Mouse (Mus musculus) small intestine, adult 2 months (tissue): ENCODE results near the gene Sema6c.

Source experiments
- CTCF ChIP-seq: fragments of 200-500 bp; IDR thresholded peaks from 2 replicates; pipeline ENCODE4 v1.5.1; 2012; ENCODE audit warnings: low read depth, mild to moderate bottlenecking, control low read depth, inconsistent platforms, low read length, moderate library complexity, mixed read lengths; ENCODE audit not compliant: insufficient replicate concordance, insufficient read length; ENCODE audit errors: extremely low read depth
- POLR2A ChIP-seq: fragments of 200-500 bp; IDR thresholded peaks from 2 replicates; pipeline ENCODE4 v1.6.1; 2012; ENCODE audit warnings: low read depth, mild to moderate bottlenecking, control low read depth, inconsistent platforms, low read length, moderate library complexity

DNA sequence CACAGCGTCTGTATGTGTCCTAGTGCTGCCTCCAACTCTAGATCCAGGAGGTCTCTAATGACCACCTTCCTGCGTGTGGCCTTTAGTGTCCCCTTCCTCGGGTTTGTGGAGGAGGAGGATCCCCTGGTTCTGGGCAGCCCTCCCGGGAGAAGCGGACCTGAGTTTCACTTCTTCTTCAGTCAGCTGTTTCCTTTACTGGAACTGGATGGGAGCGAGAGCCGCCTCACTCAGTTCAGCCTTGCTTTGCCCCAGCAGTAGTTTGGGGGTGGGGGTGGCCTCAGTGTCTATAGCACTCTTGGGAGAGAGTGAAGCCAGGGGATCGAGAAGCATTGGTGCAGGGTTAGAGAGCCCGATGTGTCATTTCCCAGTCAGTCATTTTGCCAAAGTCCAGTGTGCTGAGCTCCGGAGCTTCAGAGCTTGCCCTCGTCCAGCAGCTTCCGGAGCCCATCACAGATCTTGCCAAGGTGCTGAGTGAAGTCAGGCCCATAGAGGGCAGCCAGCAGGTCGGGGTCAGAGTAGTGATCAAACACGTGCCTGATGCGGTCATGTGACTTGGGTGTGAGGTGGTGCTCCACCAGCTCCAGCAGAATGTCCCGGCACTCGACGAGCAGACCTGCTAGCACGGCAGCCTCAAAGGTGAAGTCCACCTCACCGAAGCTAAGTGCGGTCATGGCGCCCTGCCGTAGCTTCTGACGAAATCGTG, 20.5 kb upstream of the Sema6c start:
- no peak for TF ChIP-seq POLR2A
- no peak for TF ChIP-seq CTCF
